Mouse (Mus musculus) heart, postnatal 14 days (tissue): ENCODE measurements around the gene Mocs1. TPM values are rescaled to one million over a fixed set of nuclear protein-coding genes. Genes with fewer than 3 reads are reported as not detected.

Source experiments
- DNase-seq, 2 experiments: peaks; one replicate each; pipeline ENCODE4 v3.0.0; 2021 to 2022
- intact Hi-C: fragments of 180-260 bp; cut with DNase I; formaldehyde crosslinking; loops from one replicate; pipeline ENCODE4 v1.15.1; 2025
- total RNA-seq, 2 experiments: library from RNA; stranded (reverse); gene quantifications; 2 replicates each; pipeline ENCODE4 v1.2.3; 2021

Gene Mocs1
- total RNA-seq, 2 experiments from 2014 or later: 21.8 to 25.1 TPM

DNA sequence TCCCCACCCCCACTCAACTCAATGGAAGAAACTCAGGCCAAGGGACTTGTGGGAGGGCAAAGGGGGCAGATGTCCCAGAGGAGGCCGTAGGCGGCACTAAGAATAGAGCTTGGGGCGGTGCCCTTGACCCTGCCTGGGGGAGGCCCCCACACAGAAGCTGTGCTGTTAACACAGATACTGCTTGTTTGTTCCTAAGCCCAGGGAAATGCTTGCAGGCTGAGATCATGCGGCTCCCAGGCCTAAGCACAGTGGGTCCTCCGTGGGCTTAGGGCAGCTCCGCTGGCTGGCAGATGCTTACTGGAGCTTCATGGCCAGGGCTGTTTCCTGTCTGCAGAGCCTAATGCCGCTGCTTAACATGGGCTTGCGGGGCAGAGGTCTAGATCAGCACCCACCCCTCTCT is 44.5 kb downstream of the Mocs1 start:
- peak; percentile 28 to 41 for DNase-seq
- intact Hi-C loops: loop anchor here (5.0 kb wide), 1 partner anchor 45 kb away; no protein-coding TSS in a partner anchor

DNA sequence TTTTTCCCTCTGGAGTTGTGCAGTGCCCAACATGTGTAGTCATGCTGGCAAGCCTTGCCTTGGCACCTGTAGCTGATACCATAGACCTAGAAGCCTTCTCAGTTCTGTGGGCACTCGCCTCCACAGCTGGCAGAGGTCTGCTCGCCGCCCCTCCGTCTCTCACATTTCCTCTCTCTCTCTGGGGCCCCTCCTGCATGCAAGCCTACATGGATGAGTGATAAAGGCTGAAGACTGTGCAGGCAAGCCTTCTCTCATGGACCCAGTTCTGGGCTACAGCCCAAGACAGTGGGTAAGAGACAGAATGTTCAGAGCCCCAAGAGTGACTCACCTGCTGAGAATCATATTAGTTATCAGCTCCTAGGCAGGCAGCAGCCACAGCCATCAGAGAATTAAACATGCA is 45.9 kb downstream of the Mocs1 start:
- intact Hi-C loops: loop anchor here (5.0 kb wide), 1 partner anchor 43 kb away; no protein-coding TSS in a partner anchor
- DNase-seq: no peak

DNA sequence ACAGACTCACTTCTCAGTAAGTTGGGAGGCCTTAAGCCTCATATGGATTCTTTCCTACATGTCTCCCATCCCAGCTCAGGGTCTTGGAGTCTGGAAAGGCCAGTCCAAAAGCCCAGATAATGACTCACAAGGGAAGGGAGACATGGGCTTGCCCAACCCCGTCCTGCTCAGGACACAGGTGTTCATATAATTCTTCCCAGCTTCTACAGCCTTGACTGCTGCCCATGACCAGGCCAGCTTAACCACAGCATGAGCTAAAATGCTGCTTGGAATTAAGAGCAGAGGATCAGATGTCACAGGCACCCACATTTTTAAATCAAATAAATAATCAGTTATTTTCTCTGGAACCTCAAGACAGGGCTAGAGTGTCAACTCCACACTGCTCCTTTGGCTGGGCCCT is 47.0 kb downstream of the Mocs1 start:
- DNase-seq: no peak
- intact Hi-C loops: no loop called here

DNA sequence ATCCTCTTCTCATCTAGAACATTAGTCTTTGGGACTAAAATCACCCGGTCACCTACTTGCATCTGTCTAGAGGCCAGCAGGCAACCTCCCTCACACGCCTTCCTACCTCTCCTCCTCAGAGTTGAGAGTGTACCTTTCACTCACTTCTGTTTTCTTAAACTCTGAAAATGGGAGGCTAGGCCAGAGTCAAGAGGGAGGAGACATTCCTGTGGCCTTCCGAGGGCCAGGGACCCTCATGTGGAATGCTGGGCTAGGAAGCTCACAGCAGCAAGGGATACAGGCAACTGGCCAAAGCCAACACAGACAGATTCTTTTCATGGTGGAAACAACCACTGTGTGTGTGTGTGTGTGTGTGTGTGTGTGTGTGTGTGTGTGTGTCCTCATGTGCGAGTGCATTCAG is 49.2 kb downstream of the Mocs1 start:
- intact Hi-C loops: no loop called here
- DNase-seq: peak in 1 of 2 experiments; percentile 21

DNA sequence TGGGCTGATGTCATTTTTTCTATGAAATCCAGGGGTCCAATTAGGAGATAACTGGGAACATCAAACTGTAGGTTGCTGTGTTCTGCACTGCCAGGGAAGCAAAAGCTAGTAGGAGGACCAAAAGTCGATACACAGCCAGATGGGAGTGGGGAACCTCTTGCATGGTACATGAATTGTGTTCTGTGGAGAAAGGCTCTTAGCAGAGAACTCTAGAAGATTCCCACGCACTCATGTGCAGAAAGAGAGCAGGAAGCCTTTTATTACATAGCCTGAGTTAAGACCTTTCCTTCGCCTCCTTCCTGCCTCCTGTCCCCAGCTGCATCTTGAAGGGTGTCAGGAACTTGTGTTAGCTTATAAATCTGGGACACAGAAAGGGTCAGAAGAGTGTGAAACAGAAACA is 53.7 kb downstream of the Mocs1 start:
- DNase-seq: no peak
- intact Hi-C loops: no loop called here

DNA sequence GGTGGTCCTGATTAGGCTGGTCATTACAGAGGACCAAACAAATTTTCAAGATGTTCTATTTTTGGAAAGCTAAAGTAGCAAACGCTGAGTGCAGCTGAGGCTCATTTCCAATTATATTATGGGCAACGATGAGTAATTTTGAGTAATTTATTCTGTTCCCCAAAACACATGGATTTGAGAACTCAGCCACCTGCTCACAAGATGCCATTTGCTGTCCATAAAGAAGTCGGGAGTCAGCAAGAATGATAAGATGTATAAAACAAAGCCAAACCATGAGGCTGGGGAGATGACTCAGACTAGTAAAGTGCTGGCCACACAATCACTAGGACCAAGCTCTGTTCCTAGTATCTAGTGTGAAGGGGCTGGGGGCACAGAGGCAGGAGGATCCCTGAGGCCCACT is 56.3 kb downstream of the Mocs1 start:
- intact Hi-C loops: no loop called here
- DNase-seq: no peak

DNA sequence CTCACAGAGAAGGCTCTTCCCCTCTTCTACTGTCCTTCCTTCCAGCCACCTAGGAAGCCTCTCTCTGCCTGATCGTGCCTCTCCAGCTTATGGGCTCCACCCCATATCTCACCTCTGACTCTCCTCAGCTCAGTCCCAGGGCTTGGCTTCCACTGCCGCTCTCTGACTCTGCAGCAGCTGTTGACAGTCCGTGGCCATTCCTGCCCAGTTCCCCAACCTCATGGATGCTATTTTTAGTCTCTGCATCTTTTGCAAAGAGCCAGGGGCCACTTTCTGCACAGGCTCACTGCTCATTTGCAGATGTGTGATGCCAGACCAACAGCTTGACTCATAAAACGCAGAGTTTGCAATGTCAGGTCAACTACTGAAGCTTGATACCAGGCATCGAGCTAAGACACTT is 60.9 kb downstream of the Mocs1 start:
- intact Hi-C loops: no loop called here
- DNase-seq: peak; percentile 40 to 57

DNA sequence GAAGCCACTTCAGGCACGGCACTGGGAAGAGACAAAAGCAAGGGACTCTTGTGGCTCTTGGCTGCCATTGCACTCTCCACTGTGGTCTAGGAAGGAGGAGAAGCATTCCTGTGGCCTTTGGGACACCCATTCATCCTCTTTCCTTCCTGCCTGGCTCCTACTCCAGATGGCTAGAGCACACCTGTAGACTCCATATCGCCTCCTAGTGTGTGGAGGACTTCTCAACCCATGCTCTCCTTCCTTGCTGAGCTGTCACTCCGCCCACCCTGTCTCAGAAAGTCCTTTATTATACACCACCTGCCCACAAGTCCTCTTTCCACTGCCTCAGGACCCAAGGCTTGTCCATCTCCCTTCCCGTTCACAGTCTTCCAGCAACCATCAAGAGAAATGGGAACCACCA is 65.1 kb downstream of the Mocs1 start:
- DNase-seq: no peak
- intact Hi-C loops: no loop called here

DNA sequence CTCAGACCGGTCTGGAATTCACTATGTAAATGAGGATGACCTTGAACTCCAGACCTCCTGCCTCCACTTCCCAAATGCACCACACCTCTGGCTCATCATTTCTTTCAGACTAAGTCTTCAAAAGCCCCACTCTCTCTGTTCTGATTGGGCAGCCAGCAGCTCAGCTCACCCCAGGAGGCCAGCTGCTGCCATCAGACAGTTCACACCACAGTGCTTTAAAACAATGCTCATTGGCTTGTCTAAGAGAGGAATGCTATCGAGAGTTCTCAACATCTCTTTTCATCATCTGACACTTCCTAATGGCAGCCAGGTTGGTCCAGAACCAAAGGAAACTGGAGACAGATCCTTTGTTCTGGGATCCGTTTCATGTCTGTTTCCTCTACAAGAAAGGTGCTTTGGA is 70.0 kb downstream of the Mocs1 start:
- no peak for DNase-seq
- intact Hi-C loops: no loop called here

DNA sequence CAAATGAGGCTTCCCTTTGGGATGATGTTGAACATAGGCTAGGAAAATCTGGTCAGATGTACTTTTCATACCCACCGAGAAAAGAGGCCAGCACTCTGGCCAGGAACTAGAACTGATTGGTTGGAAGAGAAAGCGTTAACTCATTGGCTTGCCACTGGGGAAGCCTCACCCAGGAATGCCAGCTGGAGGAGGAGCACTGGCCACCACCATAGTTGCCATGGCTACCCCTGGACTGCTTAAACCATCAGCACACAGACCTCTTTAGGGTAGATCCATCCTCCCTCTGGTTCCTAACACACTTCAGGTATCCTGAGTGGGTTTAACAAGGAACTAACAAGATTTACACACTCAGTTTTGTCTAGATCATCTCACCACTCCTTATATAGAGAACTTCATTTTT is 71.5 kb downstream of the Mocs1 start:
- intact Hi-C loops: no loop called here
- no peak for DNase-seq

DNA sequence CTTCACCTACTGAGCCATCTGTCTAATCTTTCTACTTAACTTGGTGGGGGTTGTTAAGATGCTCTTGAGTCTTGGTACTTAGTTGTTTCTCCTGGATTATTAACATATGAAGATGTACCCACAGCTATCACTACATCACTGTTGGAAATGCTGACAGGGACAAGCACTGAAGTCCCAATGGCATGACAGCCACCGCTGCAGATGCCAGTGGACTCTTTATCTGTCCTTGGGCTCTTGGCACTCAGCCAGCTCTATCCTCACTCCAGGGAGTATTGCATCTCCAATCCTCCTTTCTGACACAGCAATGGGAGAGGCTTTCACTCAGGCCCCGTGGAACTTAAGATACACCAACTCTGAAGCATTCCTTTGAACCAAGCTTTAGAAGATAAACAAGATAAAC is 72.1 kb downstream of the Mocs1 start:
- intact Hi-C loops: no loop called here
- peak in 1 of 2 experiments; percentile 27 for DNase-seq

DNA sequence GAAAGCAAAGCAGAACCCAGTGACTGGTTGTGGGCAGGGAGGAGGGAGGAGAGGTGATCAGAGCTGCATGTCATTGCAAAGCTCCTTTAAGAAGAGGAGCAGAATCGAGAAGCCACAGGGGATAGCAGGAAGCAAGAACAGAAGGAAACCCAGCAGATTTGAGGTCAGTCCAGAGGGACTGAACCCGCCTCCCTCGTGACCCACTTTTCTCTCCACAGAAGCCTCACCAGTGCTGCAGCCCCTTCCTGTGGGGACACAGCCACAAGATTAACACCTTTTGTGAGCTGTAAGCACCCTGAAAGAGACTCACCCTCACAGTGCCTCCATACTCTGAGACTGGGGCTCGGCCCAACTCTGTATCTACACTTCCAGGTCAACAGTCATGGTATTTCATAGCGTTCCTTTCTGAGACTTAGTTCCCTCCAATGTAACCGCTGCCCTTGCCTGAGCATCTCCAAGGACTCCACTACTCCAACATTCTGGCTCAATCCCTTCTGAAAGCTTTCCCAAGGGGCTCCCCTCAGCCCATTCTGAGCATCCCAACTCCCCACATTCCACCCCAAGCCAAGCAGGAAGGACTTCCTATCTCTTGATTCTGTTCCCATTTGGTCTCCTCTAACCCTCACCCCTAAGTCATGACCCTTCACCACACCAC is 75.2 kb downstream of the Mocs1 start:
- intact Hi-C loops: no loop called here
- DNase-seq: no peak

Other genes with a start within 250 kb of the Mocs1 start
- 10 to 100 TPM; 10.6 to 13.0 TPM for gene Daam2, start 136.0 kb downstream of the Mocs1 start, total RNA-seq
- gene Kif6, start 186.8 kb downstream of the Mocs1 start, total RNA-seq: 1 to 10 TPM; 2.4 to 4.2 TPM